Mouse (Mus musculus) ES-CJ7 (cell line): ENCODE data around the gene Slc25a47.

ENCODE experiments used
- DNase-seq: peaks from one replicate; pipeline ENCODE4 v3.0.0; 2011; ENCODE audit warnings: low read depth, low spot score

The Slc25a47 gene

DNA sequence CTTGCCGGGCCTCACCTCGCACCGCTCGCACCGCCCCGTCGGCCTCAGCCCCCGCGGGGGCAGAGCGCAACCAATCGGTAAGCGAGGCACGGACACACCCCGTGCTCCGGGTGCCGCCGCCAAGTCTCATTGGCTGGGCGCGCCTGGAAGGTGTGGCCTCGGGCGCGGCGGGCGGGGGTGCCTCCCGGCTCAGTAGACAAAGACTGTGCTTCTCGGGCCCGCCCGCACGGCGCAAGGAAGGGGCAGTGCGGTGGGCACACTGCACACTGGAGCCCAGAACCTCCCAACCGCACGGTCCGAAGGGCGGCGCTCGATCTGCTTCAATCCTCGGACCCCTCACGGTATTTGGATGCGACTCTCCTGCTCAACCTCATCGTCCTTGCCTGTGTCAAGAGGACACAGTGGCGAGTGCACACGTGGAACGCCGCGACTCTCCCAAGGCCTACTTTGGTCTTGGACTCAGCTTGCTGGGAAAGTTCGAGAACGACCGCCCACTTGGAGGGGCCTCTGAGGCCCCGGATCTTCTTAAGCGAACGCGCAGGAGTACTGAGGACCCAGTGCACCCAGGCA lies at the start of gene Slc25a47, which contains the start of gene Slc25a29:
Slc25a47 (plus strand) TSS at position 207 of the 570 bp plus-strand sequence.
Slc25a29 (minus strand) TSS at position 44 of the 570 bp plus-strand sequence.
- peak; percentile 90 for DNase-seq

DNA sequence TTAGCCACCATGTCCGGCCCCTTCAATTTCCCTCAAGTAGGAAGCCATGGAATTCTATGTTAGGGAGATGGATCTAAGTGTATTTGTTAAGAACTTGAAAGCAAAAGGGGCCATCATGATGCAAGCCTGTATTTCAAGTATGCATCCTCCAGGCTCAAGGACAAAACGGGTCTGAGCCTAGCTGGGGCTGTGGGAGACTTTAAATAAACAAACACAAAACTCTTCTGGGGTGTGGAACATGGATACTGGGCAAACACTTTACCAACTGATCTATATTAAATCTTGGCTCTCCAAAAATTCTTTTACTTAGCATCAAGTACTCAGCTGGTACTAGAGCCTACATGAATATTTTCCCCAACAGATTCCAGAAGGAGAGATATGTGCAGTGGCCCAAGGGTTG lies 48.5 kb upstream of the Slc25a47 start:
- no peak for DNase-seq

DNA sequence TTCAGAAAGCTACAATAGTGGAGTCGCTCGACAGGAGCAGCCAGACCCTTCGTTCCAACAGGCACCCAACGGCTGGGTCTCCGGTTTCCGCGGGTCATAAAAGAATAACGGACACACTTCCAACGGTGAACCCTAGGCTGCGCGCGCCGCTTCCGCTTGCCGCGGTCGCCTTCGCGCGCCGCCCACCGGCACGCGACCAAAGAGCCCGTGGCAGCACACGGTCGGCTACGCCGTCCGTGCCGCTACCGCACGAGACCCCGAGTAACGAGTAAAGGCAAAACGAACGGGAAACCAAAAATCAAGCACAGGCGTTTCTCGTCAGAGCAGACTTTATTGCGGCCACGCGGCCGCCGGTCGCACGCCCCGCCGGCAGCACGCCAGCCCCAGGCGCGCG lies 43.7 kb upstream of the Slc25a47 start:
- peak; percentile 85 for DNase-seq

DNA sequence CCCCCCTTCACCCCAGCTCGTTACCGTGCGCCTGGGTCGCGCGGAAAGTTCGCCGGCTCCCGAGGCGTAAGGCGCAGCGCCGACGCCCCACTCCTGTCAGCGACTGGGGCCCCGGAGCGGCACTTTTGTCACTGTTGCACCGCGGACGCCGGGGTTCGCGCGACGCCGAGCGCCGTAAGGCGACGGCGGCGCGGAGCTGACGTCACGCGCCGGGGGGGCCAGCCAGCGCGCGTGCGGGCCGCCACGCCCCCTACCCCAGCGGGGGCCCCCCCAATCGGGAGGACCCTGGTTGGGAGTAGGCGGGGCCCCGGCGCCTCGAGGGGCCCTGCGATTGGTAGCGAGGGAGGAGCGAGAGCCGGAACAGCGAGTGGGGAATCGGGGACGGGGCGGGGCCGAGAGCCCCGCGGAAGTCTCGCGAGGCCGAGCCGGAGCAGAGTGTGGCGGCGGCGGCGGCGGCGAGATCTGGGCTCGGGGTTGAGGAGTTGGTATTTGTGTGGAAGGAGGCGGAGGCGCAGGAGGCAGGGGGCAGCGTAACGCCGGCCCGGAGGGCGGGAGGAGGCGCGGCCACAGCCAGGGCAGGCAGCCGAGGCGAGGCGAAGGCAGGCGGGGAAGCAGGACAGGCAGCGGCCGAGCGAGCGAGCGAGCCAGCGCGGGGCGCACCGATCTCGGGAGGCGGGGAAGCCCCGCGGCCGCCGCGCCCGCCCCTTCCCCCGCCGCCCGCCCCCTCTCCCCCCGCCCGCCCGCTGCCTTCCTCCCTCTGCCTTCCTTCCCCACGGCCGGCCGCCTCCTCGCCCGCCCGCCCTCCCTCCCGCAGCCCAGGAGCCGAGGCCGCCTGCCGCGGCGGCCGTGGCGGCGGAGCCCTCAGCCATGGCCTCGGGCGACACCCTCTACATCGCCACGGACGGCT lies 43.0 kb upstream of the Slc25a47 start, which contains the start of gene Yy1:
Yy1 (plus strand) TSS at position 428 of the 907 bp plus-strand sequence.
- DNase-seq, result peak; percentile 96

DNA sequence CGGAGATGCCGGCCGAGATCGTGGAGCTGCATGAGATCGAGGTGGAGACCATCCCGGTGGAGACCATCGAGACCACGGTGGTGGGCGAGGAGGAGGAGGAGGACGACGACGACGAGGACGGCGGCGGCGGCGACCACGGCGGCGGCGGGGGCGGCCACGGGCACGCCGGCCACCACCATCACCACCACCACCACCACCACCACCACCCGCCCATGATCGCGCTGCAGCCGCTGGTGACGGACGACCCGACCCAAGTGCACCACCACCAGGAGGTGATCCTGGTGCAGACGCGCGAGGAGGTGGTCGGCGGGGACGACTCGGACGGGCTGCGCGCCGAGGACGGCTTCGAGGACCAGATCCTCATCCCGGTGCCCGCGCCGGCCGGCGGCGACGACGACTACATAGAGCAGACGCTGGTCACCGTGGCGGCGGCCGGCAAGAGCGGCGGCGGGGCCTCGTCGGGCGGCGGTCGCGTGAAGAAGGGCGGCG lies 42.3 kb upstream of the Slc25a47 start:
- DNase-seq, result no peak

DNA sequence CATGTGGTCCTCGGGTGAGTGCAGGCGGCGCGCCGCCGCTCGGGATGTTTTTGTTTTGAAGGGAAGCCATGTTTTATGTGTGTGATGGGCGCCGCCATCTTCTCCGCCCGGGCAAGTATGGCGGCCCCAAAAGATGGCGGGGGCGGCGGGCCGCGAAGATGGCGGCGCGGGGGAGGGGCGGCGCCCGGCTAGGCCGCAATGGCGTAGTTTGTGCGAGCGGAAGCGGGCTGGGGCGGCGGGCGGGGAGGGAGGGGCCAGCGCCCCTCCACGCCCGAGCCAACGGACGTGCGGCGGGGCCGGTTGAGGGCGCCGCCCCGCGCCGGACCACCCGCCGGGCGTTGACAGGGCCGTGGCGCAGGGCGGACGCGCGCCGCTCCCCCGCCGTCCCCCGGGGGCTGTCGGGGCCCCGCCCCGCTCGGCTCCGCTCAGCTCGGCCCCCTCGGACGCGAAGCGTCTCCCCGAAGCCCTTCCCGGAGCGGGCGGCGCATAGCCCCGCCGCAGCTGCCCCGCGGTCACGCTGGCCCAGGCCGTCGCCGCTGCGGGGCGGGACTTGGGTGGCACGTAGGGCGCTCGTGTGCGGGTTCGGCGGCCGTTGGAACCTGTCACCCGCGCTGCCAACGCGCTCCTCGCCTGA lies 41.7 kb upstream of the Slc25a47 start:
- DNase-seq, result peak; percentile 69

DNA sequence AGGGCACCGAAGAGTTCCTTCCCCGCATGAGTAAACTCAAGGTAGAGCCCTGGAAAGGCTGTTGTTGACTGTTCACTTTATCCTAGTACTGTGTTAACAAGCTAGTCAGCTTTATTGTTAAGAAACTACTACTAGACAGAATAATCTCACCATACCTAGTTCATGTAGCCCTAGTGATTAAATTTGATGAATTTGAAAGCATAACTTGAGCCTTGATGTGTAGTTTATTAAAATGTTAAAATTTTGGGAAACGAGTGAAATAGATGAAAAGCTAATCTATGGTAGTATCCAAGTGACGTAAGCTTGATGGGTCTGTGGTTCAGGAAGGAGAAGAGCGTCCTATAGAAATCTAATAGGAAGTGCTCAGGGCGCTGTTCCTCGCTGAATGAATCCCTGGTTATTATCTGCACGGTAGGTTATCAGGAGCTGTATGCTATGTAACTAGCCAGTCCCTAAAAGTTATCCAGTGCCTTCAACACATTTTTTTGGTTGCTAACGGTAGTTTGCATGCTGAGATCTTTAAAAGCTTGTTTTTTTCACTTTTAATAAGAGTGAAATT lies 40.8 kb upstream of the Slc25a47 start:
- no peak for DNase-seq

DNA sequence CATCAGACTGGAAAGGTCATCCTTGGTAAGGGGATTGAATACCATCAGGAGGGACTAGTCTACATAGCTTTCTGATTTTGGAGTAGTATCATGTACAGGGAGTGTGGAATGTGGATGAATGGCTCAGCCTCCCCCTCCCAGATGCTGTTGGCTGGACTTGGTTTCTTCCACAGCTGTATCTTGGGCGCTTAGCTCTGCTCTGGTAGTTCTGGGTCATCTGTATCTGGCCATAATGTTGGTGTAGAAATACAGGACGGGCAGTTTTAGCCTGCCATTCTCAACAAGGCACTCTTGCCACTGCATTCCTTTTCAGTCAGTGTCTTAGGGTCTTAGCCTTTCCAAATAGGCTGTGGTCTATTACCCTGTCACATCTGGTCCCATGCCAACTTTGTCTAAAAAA lies 34.2 kb upstream of the Slc25a47 start:
- DNase-seq, result no peak

DNA sequence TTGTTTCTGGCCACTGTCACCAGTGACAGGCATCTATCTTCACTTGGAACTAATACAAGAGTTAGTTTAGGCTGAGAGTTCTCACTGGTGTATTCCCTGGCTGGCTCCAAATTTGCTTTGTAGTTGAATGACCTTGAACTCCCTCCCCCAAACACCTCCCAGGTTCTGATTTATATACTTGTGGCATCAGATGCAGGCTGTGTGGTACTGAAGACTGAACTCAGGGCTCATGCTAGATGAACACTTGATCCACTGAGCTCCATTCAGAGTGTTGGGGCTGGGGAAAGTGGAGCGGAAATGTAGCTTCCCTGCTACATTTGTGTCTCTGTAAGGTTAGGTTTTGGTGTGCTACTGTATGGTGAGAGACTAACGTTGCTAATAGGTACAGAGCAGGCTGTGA lies 31.5 kb upstream of the Slc25a47 start:
- no peak for DNase-seq

DNA sequence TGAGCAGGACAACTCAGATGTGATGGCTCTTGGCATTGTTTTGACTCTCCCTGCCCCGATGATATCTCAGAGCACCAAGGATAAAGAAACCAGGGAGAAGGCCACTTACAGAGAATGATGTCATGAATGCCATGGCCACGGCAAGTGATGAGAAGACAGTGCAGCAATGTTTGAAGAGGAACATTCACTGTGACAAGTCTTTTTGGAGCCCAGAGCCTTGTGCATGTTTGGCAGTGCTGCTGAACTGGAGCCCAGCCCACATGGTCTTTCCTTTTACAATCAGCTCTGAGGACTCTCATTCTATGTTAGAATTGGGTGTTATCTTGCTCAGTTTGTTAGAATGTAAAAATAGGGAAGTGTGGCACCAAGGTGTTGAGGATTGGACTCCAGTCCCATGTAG lies 27.4 kb upstream of the Slc25a47 start:
- DNase-seq, result no peak

DNA sequence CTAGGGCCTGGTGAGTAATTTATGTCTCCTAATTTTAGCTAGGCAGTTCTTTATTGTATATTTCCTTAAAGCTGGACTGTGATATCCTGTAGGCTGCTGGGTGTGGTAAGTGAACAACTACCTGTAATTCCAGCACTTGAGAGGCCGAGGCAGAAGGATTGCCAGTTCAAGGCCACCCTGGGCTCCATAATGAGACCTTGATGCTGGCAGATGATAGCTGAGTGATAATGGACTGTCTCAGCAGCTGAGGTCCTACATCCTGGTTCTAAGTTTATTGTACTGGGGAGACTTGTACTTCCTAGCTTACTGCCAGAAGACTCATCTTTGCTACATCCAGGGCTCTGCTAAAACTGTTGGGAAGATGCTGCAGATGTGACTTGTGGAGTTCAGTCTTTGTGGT lies 26.1 kb upstream of the Slc25a47 start:
- DNase-seq, result no peak

DNA sequence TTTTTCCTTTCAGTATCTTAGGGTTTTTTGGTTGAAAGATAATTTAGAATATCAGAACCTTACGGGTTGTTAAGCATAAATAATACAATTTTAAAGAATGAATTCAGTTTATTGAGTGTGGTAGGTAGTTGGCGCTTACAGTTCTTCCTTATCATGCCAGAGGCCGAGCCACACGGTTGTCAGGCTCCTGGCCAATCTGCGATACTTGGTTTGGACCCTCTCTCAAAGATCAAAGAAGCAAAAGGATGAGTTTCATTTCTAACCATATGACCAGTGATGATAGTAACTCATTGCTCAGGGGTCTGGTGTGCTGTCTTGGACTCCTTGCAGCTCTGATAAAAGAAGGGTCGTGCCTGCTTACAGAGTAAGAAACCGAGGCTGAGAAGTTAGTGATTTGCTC lies 25.5 kb upstream of the Slc25a47 start:
- no peak for DNase-seq

DNA sequence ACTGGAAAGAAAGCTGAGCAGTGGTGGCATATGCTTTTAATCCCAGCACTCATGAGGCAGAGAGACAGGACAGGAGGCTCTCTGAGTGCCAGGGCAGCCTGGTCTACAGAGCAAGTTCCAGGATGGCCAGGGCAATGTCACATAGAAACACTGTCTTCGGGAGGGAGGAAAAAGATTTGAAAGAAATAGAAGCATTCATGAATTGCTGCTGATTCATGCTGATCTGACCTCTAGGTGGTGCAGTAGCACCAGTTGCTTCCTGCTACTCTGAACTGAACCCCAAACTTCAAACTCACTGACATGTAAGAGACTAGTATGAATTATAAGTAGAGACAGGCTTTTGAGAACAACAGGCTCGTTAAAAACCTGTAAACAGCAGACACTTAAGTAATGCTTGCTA lies 24.7 kb upstream of the Slc25a47 start:
- peak; percentile 36 for DNase-seq

DNA sequence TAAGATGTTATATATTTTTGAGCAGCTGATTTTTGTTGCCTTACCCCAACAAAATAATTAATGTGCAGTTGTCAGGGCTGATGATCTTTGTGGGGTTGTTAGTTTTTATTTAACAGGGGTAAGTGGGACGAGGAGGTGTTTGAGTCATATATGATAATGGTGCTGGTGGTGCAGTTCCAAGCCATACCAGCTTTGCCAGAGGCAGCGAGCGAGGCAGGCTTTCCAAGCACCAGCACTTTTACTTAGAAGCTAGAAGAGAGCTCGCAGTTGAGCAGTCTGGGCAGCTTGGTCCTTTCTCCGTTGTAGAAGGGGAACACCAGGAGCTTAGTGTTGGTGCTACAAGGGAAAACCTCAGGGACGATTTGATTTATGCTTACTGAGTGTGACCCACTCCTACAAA lies 23.4 kb upstream of the Slc25a47 start:
- DNase-seq, result no peak

DNA sequence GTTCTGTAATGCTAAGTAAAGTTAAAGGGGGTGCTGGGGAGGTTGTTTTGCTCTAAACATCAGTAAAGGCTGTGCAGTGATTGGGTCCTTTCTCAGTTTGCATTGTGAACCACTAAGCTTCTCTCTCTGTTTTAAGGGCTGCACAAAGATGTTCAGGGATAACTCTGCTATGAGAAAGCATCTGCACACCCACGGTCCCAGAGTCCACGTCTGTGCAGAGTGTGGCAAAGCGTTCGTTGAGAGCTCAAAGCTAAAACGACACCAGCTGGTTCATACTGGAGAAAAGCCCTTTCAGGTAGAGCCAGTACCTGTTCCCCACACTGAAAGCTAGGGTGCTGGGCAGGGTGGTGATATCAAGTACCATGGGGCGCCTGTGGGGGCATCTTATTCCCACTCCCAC lies 21.4 kb upstream of the Slc25a47 start:
- no peak for DNase-seq

DNA sequence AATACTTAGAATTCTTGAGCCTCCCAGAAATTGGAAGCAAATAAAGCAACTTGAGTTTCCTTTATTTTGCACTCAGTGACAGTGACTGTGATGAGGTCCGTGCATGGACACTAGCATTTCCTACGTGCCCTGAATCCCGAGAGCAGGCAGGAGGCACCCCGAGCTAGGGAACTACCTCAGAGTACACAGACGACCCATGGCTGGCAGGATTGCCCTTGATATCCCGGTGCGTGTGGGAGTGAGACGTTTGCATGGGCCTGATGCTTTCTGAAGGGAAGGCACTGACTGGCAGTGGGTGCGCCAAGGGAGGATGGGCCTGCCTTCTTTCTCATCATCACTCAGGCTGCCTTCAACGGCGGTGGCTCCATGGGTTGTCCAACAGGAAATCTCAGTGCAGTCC lies 19.3 kb upstream of the Slc25a47 start:
- DNase-seq, result no peak

DNA sequence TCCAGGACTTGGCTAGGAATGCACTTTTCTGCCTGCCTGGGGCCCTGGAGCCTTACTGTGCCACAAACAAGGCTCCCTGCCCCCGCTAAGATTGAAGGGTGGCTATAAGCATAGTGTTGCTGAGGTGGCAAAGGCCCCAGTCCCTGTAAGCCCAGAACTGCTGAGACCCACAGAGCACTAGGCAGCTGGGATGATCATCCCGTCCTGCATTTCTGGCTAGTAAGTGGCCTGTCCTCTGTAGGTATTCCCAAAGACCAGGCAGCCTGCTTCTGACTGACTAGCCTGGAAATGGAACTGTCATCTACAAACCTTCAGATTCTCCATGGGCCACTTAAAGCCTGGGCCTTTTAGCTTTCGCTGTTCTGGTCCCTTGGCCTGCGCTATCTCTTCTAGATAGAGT lies 15.4 kb upstream of the Slc25a47 start:
- DNase-seq, result no peak

DNA sequence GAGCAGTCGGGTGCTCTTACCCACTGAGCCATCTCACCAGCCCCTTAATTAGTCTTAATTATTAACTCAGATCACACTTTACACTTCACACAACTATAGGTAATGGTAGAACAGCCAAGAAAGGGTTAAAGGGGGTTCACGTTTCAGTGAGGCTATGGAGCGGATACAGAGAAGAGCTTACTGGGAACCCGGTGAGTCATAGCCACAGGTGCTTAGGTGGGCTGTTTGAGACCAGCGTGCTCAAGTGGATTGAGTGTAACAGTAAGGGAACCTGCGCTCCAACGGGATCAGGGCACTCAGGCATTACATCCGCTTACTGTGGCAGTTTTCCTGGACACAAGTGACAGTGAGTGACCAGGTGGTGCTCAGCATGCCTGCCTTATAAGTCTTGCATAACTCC lies 12.8 kb upstream of the Slc25a47 start:
- no peak for DNase-seq

DNA sequence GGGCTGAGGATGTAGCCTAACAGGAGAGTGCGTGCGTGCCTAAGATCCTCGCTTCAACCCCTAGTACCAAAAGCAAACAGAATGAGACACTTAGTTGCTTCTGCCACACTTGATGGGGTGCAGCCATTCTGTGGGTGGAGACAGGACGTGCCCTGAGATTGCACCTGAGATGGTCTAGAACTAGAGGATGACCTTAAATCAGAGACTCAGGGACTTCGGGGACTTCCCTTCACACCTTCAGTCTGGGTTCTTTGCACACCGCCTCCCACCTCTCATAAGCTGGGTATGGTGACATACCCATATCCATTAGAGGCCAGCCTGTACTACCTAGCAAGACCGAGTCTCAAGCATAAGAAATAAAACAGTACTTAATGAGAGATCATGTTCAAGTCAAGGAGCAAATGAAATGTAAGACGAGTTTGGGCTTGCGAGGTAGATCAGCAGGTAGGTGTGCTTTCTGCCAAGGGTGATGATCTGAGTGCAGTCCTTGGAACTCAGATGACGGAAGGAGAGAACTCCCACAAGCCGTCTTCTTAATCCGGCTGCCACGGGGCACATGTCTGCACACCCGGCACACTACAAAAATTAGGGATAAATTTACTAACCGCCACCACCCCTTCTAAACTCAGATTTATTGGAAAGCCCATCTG lies 11.5 kb upstream of the Slc25a47 start:
- no peak for DNase-seq

DNA sequence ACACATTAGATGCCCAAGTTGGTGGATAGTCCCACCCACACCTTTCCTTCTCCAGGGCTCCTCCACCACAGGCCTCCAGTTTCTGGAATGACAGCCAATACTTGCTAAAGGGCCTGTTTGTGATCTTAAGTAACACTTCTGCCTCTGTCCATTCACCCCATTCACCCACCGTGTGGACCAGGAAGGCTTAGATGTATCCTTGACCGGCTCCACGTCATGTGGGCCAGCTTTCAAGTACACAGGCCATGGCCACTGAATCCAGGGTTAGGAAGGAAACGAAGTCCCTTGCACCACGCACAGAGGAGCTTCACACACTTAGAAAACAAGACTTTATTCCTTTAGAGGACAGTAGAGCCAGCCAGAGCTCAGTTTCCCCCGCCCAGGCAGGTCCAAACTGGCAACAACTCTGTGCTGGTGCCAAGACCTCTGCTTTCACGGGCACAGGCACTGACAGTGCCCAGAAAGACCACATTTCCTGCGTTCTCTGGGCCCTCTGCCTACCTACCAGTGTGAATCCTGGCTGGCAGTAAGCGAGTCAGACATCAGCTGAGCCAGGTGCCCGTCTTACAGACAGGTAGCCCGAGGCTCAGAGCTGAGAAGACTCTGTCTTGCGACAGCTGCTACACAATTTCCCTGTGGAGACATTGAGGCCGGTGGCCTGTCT lies 10.2 kb upstream of the Slc25a47 start:
- no peak for DNase-seq
